Mouse (Mus musculus) megakaryocyte, embryonic 14.5 days (primary cell): ENCODE data around the gene Creb3l4.

ENCODE experiments used
- FLI1 ChIP-seq: IDR thresholded peaks from 2 replicates; pipeline ENCODE4 v1.6.1; 2012; ENCODE audit warnings: low read length, inconsistent platforms, mixed read lengths
- GATA1 ChIP-seq: IDR thresholded peaks from 3 replicates; pipeline ENCODE4 v1.6.1; 2012; ENCODE audit warnings: mixed read lengths, low read length, inconsistent platforms, borderline replicate concordance

GRCm38 (mm10) chr3:90224331-90224730, 19.0 kb downstream of the Creb3l4 start:
- TF ChIP-seq GATA1, result no peak
- no peak for TF ChIP-seq FLI1
